Mouse (Mus musculus): ENCODE results near the gene Tsg101. TPM values are rescaled to one million over a fixed set of nuclear protein-coding genes. Genes with fewer than 3 reads are reported as not detected.

The Tsg101 gene
- polyA plus RNA-seq, 1 experiment from 2014 or later: 201 TPM

DNA sequence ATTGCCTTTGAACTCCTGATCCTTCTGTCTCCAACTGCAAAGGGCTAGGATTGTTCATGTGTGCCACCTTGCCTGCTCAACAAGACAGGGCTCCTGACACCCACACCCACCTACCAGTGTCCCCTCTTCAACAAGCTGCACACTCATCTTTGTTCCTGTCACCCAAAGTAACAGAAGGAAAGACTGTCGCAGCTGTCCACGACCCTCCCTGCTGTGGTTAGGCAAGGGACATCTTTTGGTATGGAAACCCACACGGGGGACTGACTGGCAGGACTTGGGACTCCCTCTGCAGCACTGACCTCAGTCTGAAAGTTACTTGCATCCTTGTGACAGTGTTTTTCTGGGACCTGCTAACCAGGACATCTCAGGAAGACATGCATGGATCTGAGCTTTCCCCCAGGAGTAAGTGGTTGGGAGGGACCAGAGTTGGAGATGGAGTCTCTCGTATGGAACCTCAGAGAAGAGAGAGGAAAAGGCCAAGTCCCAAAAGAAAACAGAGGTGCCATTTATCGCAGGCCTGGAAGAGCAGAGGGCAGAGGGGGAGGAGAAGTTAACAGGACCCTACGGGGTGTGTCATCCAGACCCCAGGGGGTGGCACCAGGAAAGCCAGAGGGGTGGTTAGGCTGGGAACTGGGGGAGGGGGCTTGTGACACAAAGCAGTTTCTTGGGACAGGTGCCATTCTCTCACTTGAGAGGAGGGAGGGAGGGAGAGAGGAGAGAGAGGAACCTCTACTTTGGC is 78.8 kb downstream of the Tsg101 start, which contains the start of gene Ldha:
Gene Ldha (plus strand): TSS at position 689 of the 739 bp plus-strand sequence.
- no peaks in the 10 kb centered on the region for H3K27me3 ChIP-seq (ENCODE audit: control insufficient read depth, insufficient read depth, low read length)
- no peaks in the 10 kb centered on the region for H3K9me3 ChIP-seq (ENCODE audit: control insufficient read depth, low read length)
- H3K27ac ChIP-seq (replicated peaks in 1 of 2; ENCODE audit: control insufficient read depth in 1 of 2, insufficient read depth in 1 of 2, low read depth in 2 of 2, low read length in 2 of 2): no peak within 1 kb of the TSS
- H3K4me2 ChIP-seq (ENCODE audit: low read length): no peak within 1 kb of the TSS
- H3K9ac ChIP-seq (ENCODE audit: low read length): no peak within 1 kb of the TSS
- peaks cover 22 to 32% of the 10 kb centered on the region in 2 experiments for H3K4me1 ChIP-seq (ENCODE audit: control insufficient read depth in 2 of 2, insufficient read depth in 2 of 2, low read length in 2 of 2)
- 41% methylated on average over 6 of the region's 6 CpGs for WGBS
- no peak for ATAC-seq (ENCODE audit: insufficient number of reproducible peaks, insufficient read depth, low FRiP score, low read depth)
- no peak within 1 kb of the TSS for H3K4me3 ChIP-seq (ENCODE audit: control insufficient read depth in 1 of 2, insufficient read depth in 1 of 2, low read depth in 1 of 2, low read length in 2 of 2)
- H3K36me3 ChIP-seq (ENCODE audit: control insufficient read depth, insufficient read depth, low read length): no peaks in the 10 kb centered on the region

DNA sequence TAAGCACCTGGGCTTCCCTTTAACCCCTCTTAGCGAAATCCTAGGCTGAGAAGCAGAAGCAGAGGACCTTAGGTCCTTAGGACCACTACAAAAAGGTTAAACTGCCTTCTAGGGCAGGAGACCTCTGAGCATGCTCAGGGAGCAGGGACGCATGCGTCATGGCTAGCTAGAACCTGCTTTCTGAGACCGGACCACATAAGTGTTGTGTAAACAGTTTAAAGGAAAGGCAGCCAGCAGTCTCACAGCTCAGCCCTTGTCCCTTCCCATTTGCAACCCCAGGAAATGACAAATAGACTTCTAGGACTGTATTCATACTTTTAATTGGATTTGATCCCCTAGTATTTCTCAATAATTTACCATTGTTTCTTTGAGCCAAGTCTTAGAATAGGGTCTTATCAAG is 79.4 kb downstream of the Tsg101 start:
- Histone ChIP-seq H3K27ac (replicated peaks in 1 of 2; ENCODE audit: control insufficient read depth in 1 of 2, insufficient read depth in 1 of 2, low read depth in 2 of 2, low read length in 2 of 2) (no peak overlapping the region), H3K36me3 (ENCODE audit: control insufficient read depth, insufficient read depth, low read length) (no peaks in the 10 kb centered on the region), H3K4me1 (ENCODE audit: control insufficient read depth in 2 of 2, insufficient read depth in 2 of 2, low read length in 2 of 2) (peaks cover 22 to 32% of the 10 kb centered on the region in 2 experiments), H3K27me3 (ENCODE audit: control insufficient read depth, insufficient read depth, low read length) (no peaks in the 10 kb centered on the region), H3K4me3 (ENCODE audit: control insufficient read depth in 1 of 2, insufficient read depth in 1 of 2, low read depth in 1 of 2, low read length in 2 of 2) (no peak overlapping the region), H3K9me3 (ENCODE audit: control insufficient read depth, low read length) (no peaks in the 10 kb centered on the region), H3K9ac (ENCODE audit: low read length) (no peak overlapping the region), H3K4me2 (ENCODE audit: low read length) (no peak overlapping the region)
- ATAC-seq (ENCODE audit: insufficient number of reproducible peaks, insufficient read depth, low FRiP score, low read depth): no peak
- 61% methylated on average over 4 of the region's 4 CpGs for WGBS

DNA sequence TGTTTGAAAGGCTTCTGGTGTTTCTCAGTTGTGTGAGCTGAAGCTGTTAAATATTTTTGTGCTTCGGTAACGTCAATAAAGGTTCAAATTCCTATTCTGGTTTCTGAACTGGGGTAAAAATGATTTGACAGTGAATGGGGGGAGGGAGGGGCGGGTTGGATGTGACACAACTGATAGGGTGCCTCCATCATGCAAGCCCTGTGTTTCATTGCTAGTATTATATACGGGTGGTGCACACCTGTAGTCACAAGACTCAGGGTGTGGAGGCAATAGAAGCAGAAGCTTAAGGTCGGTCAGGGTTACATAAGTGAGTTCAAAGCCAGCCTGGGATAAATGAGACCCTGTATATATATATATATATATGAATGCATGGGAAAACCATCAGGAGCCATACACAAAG is 79.9 kb downstream of the Tsg101 start:
- Histone ChIP-seq H3K36me3 (ENCODE audit: control insufficient read depth, insufficient read depth, low read length) (no peaks in the 10 kb centered on the region), H3K9ac (ENCODE audit: low read length) (no peak overlapping the region), H3K4me2 (ENCODE audit: low read length) (no peak overlapping the region), H3K27me3 (ENCODE audit: control insufficient read depth, insufficient read depth, low read length) (no peaks in the 10 kb centered on the region), H3K27ac (replicated peaks in 1 of 2; ENCODE audit: control insufficient read depth in 1 of 2, insufficient read depth in 1 of 2, low read depth in 2 of 2, low read length in 2 of 2) (no peak overlapping the region), H3K4me1 (ENCODE audit: control insufficient read depth in 2 of 2, insufficient read depth in 2 of 2, low read length in 2 of 2) (peaks cover 17 to 27% of the 10 kb centered on the region in 2 experiments), H3K9me3 (ENCODE audit: control insufficient read depth, low read length) (no peaks in the 10 kb centered on the region), H3K4me3 (ENCODE audit: control insufficient read depth in 1 of 2, insufficient read depth in 1 of 2, low read depth in 1 of 2, low read length in 2 of 2) (no peak overlapping the region)
- no peak for ATAC-seq (ENCODE audit: insufficient number of reproducible peaks, insufficient read depth, low FRiP score, low read depth)
- 72% methylated on average over 5 of the region's 5 CpGs for WGBS

DNA sequence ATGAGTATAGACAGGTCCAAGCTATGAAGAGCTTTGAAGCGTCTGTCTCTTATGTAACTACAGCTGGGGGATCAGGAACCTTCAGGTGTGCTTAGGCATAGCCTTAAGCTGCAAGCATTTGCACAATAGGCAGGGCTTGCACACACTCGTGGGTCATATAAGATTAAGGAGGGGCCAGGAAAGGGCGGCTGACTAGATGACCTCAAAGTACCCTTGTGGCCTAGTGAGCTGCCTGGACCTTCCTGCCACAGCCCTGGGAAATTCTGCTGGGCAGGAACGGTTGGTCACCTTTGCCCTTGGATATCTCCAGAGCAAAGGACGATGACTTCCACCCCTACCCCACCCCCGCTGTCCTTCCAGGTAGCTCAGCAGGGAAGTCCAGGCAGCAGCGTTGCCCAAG is 80.3 kb downstream of the Tsg101 start:
- Histone ChIP-seq H3K9me3 (ENCODE audit: control insufficient read depth, low read length) (no peaks in the 10 kb centered on the region), H3K4me3 (ENCODE audit: control insufficient read depth in 1 of 2, insufficient read depth in 1 of 2, low read depth in 1 of 2, low read length in 2 of 2) (no peak overlapping the region), H3K4me2 (ENCODE audit: low read length) (peak overlapping the region; percentile 22; the same call in 1 of the 2 replicates), H3K9ac (ENCODE audit: low read length) (peak overlapping the region; percentile 18; the same call in 1 of the 2 replicates), H3K36me3 (ENCODE audit: control insufficient read depth, insufficient read depth, low read length) (no peaks in the 10 kb centered on the region), H3K27me3 (ENCODE audit: control insufficient read depth, insufficient read depth, low read length) (no peaks in the 10 kb centered on the region), H3K4me1 (ENCODE audit: control insufficient read depth in 2 of 2, insufficient read depth in 2 of 2, low read length in 2 of 2) (peaks cover 15 to 24% of the 10 kb centered on the region in 2 experiments), H3K27ac (replicated peaks in 1 of 2; ENCODE audit: control insufficient read depth in 1 of 2, insufficient read depth in 1 of 2, low read depth in 2 of 2, low read length in 2 of 2) (peak overlapping the region in 1 of 2 experiments; percentile 80; a peak in 3 of 4 replicates)
- 25% methylated on average over 7 of the region's 7 CpGs for WGBS
- no peak for ATAC-seq (ENCODE audit: insufficient number of reproducible peaks, insufficient read depth, low FRiP score, low read depth)

Other genes starting within 250 kb of the Tsg101 start
- gene Tph1, start 247.4 kb downstream of the Tsg101 start, polyA plus RNA-seq (2014; fragmentation: Nextera tagmentation; extraction: Ambion mirVana): 0.12 and 0.65 TPM in 2 replicates
- gene Saal1, start 209.3 kb downstream of the Tsg101 start, polyA plus RNA-seq (2014; fragmentation: Nextera tagmentation; extraction: Ambion mirVana): 14.2 and 15.3 TPM in 2 replicates
- gene Saa3, start 204.3 kb downstream of the Tsg101 start, polyA plus RNA-seq (2014; fragmentation: Nextera tagmentation; extraction: Ambion mirVana): not detected in 2 replicates
- gene Saa4, start 187.4 kb downstream of the Tsg101 start, polyA plus RNA-seq (2014; fragmentation: Nextera tagmentation; extraction: Ambion mirVana): not detected in 2 replicates
- gene Saa1, start 177.0 kb downstream of the Tsg101 start, polyA plus RNA-seq (2014; fragmentation: Nextera tagmentation; extraction: Ambion mirVana): not detected in 2 replicates
- not detected in 2 replicates for gene Saa2, start 168.2 kb downstream of the Tsg101 start, polyA plus RNA-seq (2014; fragmentation: Nextera tagmentation; extraction: Ambion mirVana)
- 10.0 and 11.3 TPM in 2 replicates for gene Hps5, start 123.9 kb downstream of the Tsg101 start, polyA plus RNA-seq (2014; fragmentation: Nextera tagmentation; extraction: Ambion mirVana)
- gene Gtf2h1, start 123.9 kb downstream of the Tsg101 start, polyA plus RNA-seq (2014; fragmentation: Nextera tagmentation; extraction: Ambion mirVana): 27.9 and 29.8 TPM in 2 replicates
- gene Ldha, start 78.5 kb downstream of the Tsg101 start, polyA plus RNA-seq (2014; fragmentation: Nextera tagmentation; extraction: Ambion mirVana): 3,024 and 3,145 TPM in 2 replicates
- not detected in 2 replicates for gene Ldhc, start 58.8 kb downstream of the Tsg101 start, polyA plus RNA-seq (2014; fragmentation: Nextera tagmentation; extraction: Ambion mirVana)
- 9.8 TPM in 2 replicates for gene Uevld, start 38.6 kb upstream of the Tsg101 start, polyA plus RNA-seq (2014; fragmentation: Nextera tagmentation; extraction: Ambion mirVana)
- not detected in 2 replicates for gene Gm9999, start 63.6 kb upstream of the Tsg101 start, polyA plus RNA-seq (2014; fragmentation: Nextera tagmentation; extraction: Ambion mirVana)
- gene Spty2d1, start 88.4 kb upstream of the Tsg101 start, polyA plus RNA-seq (2014; fragmentation: Nextera tagmentation; extraction: Ambion mirVana): 13.0 and 14.0 TPM in 2 replicates
- 18.0 and 18.7 TPM in 2 replicates for gene Tmem86a, start 130.6 kb upstream of the Tsg101 start, polyA plus RNA-seq (2014; fragmentation: Nextera tagmentation; extraction: Ambion mirVana)
- 0.09 TPM in 2 replicates for gene Ptpn5, start 213.7 kb upstream of the Tsg101 start, polyA plus RNA-seq (2014; fragmentation: Nextera tagmentation; extraction: Ambion mirVana)

All from heart, embryonic 14.5 days (tissue).